Mouse (Mus musculus): ENCODE data around the gene Kctd6. TPM values are rescaled to one million over a fixed set of nuclear protein-coding genes. Genes with fewer than 3 reads are reported as not detected.

Gene Kctd6
- total and polyA plus RNA-seq, 3 experiments = 2.9 to 4.2 (median 3.8) TPM

DNA sequence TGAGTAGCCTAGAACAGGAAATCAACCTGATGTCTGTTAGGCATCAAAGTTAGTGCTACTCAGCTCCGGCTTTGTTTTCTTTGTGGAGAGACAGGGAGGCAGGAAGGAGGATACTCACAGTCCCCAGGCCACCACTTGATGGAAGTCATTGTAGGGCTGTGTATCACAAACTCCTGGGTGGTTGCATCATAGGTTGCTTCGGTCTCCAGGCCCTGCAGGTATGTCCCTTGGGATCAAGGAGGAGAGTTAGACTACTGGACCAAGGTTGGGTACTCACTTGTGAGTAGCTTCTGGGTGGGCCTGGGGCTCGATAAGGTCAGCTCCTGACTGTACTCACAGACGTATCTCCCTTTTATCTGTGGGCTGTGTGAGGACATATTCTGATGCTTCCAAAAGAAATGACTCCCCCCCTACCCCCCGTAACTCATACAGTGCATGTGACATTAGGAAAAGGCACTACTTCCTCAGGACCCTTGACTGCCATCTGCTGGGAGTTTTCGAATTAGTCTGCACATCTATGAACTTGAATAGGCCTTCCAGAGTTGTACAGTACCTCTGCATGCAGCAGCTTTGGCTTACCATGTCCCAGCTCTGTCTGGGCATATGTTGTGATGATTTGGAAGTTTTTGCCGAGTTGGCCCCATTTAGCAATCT is 41.3 kb downstream of the Kctd6 start (continued):
- TF ChIP-seq ZC3H11A (IDR thresholded peaks at IDR 0.05; ENCODE audit: low read depth, low read length) (no peak), USF1 (IDR thresholded peaks at IDR 0.05; ENCODE audit: low read depth, low read length) (no peak), MEF2A (IDR thresholded peaks at IDR 0.05; ENCODE audit: borderline replicate concordance, low read depth, low read length) (no peak), CHD1 (IDR thresholded peaks at IDR 0.05; ENCODE audit: low read depth, low read length) (no peak), POLR2A (IDR thresholded peaks at IDR 0.05; ENCODE audit: low read depth, low read length) (no peak), CHD2 (IDR thresholded peaks at IDR 0.05; ENCODE audit: low read length) (no peak)

DNA sequence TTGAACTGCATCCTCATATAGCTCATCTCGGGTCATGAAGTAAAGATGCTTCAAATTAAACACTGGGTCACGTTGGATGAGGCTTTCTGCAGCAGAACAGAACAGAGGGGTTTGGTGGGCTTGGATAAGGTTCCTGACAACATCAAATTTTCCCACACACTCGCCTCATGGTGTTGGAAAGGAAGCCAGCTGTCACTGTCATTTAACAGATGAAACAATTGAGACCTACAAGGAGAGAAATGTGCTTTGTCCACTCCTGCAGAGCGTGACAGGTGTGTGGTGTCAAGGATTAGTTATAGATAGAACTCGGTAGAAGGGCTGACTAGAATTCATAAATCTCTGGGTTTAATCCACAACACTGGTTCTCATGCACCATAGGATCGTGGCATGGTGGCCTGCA is 42.1 kb downstream of the Kctd6 start:
- in situ Hi-C loops (cut with MboI; ENCODE audit: low pct_ligation_motif_present, low pct_unique_long_range_greater_than_20kb, low sequenced_read_pairs) = no loop called here
- dilution Hi-C loops (cut with MboI; ENCODE audit: extremely low pct_ligation_motif_present, extremely low pct_unique_long_range_greater_than_20kb, low sequenced_read_pairs) = no loop called here
- no peaks in the 10 kb centered on the region for H3K79me2 ChIP-seq (replicated peaks; ENCODE audit: control insufficient read depth, extremely low read depth, insufficient read depth, poor library complexity, severe bottlenecking)
- TF ChIP-seq NELFE (IDR thresholded peaks at IDR 0.05; ENCODE audit: low read depth, low read length) (no peak), CHD1 (IDR thresholded peaks at IDR 0.05; ENCODE audit: low read depth, low read length) (no peak), SMC3 (IDR thresholded peaks at IDR 0.05; ENCODE audit: low read depth, low read length) (no peak), CTCF (conservative IDR thresholded peaks at IDR 0.05 in 1 of 2, IDR thresholded peaks at IDR 0.05 in 1 of 2; ENCODE audit: low read depth in 2 of 2, low read length in 2 of 2) (no peak), RAD21 (IDR thresholded peaks at IDR 0.05; ENCODE audit: low read depth, low read length) (no peak), TBP (conservative IDR thresholded peaks at IDR 0.05; ENCODE audit: low read depth, low read length) (no peak), PAX5 (IDR thresholded peaks at IDR 0.05; ENCODE audit: low read length) (no peak), UBTF (IDR thresholded peaks at IDR 0.05; ENCODE audit: low read depth, low read length) (no peak), JUND (conservative IDR thresholded peaks at IDR 0.05; ENCODE audit: low read depth, low read length) (no peak), ELF1 (IDR thresholded peaks at IDR 0.05; ENCODE audit: low read depth, low read length) (no peak)
- no peak overlapping the region for H3K27ac ChIP-seq (ENCODE audit: insufficient read depth, low read depth)
- H3K4me2 ChIP-seq (ENCODE audit: insufficient read depth, low read depth, poor library complexity, severe bottlenecking) = no peak overlapping the region
- no peaks in the 10 kb centered on the region for H3K36me3 ChIP-seq (replicated peaks in 1 of 2; ENCODE audit: control insufficient read depth in 1 of 2, insufficient read depth in 1 of 2, low read length in 1 of 2)
- H3K4me1 ChIP-seq (ENCODE audit: control insufficient read depth in 1 of 2, insufficient read depth in 2 of 2) = peaks cover 0 to 14% of the 10 kb centered on the region in 2 experiments; a peak in 2 of 4 replicates
- H3K4me3 ChIP-seq (replicated peaks in 1 of 3; ENCODE audit: low read depth in 2 of 3, low read length in 2 of 3, poor library complexity in 1 of 3) = no peak overlapping the region
- no peaks in the 10 kb centered on the region for H3K9me3 ChIP-seq (replicated peaks; ENCODE audit: low read length)
- H3K27me3 ChIP-seq (replicated peaks) = peaks cover 24% of the 10 kb centered on the region
- DNase-seq (ENCODE audit: extremely low read depth) = no peak
- H3K9ac ChIP-seq (ENCODE audit: insufficient read depth, low read depth) = no peak overlapping the region

DNA sequence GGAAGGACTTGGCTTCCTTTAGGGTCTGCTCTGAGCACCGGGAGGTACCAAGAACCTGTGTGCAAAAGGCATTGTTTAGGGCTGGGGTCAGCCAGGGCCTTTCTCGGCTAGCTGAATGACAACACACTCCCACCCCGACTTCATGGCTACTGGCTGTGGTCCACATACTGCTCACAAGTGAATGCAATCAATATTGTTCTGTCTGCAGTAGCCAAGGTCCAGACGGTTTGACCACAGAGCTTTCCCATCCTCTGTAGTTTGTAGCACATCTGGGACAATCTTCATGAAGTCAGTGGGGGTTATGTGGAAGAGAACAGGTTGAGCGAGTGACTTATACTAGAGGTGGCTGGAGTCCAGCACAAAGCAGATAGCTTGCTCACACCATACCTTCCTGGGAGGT is 42.9 kb downstream of the Kctd6 start:
- TF ChIP-seq CHD1 (IDR thresholded peaks at IDR 0.05; ENCODE audit: low read depth, low read length) (no peak), MAFK (IDR thresholded peaks at IDR 0.05; ENCODE audit: insufficient replicate concordance, low read length) (no peak), GABPA (IDR thresholded peaks at IDR 0.05; ENCODE audit: insufficient replicate concordance, low read depth, low read length) (no peak), POLR2A (IDR thresholded peaks at IDR 0.05; ENCODE audit: low read depth, low read length) (no peak), ETS1 (conservative IDR thresholded peaks at IDR 0.05; ENCODE audit: low read depth, low read length) (no peak), USF1 (IDR thresholded peaks at IDR 0.05; ENCODE audit: low read depth, low read length) (no peak), IRF4 (IDR thresholded peaks at IDR 0.05; ENCODE audit: low read depth, low read length) (no peak), MAZ (IDR thresholded peaks at IDR 0.05; ENCODE audit: low read depth, low read length) (no peak), CHD2 (IDR thresholded peaks at IDR 0.05; ENCODE audit: low read length) (no peak), RCOR1 (conservative IDR thresholded peaks at IDR 0.05; ENCODE audit: low read depth, low read length) (no peak)
- Histone ChIP-seq H3K27me3 (replicated peaks) (peaks cover 24% of the 10 kb centered on the region), H3K4me1 (ENCODE audit: control insufficient read depth in 1 of 2, insufficient read depth in 2 of 2) (peaks cover 2 to 18% of the 10 kb centered on the region in 2 experiments; a peak in 3 of 4 replicates), H3K27ac (ENCODE audit: insufficient read depth, low read depth) (no peak overlapping the region), H3K36me3 (replicated peaks in 1 of 2; ENCODE audit: control insufficient read depth in 1 of 2, insufficient read depth in 1 of 2, low read length in 1 of 2) (no peaks in the 10 kb centered on the region), H3K4me3 (replicated peaks in 1 of 3; ENCODE audit: low read depth in 2 of 3, low read length in 2 of 3, poor library complexity in 1 of 3) (no peak overlapping the region), H3K4me2 (ENCODE audit: insufficient read depth, low read depth, poor library complexity, severe bottlenecking) (no peak overlapping the region), H3K9me3 (replicated peaks; ENCODE audit: low read length) (no peaks in the 10 kb centered on the region), H3K9ac (ENCODE audit: insufficient read depth, low read depth) (no peak overlapping the region), H3K79me2 (replicated peaks; ENCODE audit: control insufficient read depth, extremely low read depth, insufficient read depth, poor library complexity, severe bottlenecking) (no peaks in the 10 kb centered on the region)
- in situ Hi-C loops (cut with MboI; ENCODE audit: low pct_ligation_motif_present, low pct_unique_long_range_greater_than_20kb, low sequenced_read_pairs) = no loop called here
- no peak for DNase-seq (ENCODE audit: extremely low read depth)
- dilution Hi-C loops (cut with MboI; ENCODE audit: extremely low pct_ligation_motif_present, extremely low pct_unique_long_range_greater_than_20kb, low sequenced_read_pairs) = no loop called here
